Mouse (Mus musculus) stomach, adult 2 months (tissue): ENCODE measurements around the gene Cgrrf1. TPM values are rescaled to one million over a fixed set of nuclear protein-coding genes. Genes with fewer than 3 reads are reported as not detected.

ENCODE experiments used
- polyA plus RNA-seq: library from polyadenylated mRNA; depleted of rRNA; stranded (reverse); fragments of >200 nt; gene quantifications from 2 replicates; pipeline ENCODE4 v1.2.3, GENCODE M21; 2012; rRNA removed

Gene Cgrrf1
- 6.0 and 6.7 TPM in 2 replicates for polyA plus RNA-seq

DNA sequence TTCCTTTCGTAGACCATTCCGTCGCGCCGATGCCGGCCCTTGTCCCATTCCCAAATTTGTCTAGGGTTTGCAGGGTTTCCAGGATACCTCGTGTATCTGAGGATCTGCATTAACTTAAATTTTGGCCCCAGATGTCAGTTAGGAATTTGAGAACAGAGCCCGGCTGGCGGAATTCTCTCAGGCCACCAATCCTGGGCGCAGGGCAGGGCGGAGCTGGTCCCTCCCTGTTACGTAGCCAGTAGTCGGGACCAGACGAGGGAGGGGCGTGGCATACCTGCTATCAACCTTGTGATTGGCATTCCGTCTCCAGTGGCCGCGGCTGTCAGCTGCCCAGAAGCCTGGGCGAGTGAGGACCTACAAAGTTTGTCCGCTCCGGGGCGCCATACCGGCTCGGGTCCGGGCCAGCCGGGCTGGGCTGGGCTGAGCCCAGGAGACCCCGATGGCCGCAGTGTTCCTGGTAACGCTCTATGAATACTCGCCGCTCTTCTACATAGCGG is at the start of gene Cgrrf1:
TSS of gene Cgrrf1 (plus strand) at position 289 of the 497 bp plus-strand sequence.

DNA sequence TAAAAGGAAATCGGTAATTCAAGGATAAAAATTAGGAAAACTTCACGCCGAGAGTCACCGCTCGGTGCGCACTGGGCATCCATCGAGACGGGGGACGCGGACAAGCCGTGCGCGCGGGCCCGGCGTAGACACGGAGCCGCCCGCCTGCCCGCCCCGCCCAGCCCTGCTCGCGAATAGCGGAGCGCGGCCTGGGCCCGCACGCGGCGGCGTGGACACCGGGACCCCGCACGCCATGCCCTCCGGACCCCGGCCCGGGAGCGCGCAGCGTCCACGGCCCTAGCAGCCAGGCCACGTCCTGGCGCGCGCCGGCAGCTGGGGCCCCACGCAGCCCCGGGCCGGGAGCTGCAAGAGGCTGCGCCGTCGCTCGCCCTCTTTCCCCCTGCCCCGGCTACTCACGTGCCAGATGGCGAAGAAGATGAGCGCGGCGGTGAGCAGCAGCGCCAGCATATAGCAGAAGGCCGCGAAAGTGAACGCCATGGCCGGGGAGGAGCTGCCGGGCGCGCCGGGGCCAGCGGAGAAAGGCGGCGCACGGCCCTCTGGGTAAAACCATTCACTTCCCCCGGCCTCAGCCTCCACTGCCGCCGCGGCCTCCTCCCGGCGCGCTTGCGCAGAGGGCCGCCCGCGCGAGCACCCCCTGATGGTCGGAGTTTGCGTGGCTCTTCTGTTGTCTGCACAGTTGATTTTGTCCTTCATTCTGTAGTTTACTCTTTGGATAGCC is 44.0 kb upstream of the Cgrrf1 start, which contains the start of gene Cnih1:
TSS of gene Cnih1 (minus strand) at position 625 of the 718 bp plus-strand sequence.

DNA sequence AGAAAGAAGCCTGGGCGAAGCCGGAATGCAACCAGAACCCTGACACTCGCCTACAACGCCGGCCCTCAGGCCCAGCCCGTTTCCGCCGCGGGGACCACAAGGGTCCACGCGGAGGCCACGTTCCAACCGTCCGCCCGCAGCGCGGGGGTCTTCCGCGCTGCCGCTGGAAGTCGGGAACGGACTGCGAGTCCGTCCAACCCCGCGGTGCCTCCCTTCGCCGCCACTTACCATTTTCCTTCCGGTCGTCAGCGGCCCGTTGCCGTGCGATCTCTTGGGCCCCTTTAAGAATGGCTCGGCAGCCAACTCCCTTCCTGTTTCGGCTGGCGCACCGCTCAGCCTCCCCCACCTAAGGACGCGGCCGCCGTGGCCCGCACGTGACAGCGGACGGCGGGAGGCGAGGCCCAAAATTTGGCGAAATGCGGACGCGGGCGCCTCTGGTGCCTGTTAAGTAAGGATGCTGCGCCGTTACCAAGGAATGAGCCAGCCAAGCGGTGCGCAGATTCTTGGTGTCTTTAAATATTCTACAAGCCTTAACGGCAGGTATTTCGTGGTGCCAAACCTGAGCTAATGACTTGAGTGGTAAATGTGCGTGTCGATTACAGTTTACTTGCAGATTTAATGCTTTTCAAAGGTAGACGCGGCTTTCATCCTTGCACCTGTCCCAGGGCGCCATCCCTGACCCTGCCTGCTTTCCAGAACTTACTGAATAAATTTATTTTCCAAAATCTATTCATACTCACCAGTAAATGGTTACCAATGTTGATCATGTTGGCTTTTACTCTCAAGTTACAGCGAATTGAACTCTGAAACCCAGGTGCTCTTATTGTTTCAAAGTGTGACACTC is 9.8 kb upstream of the Cgrrf1 start, which contains the start of gene Gmfb:
TSS of gene Gmfb (minus strand) at position 370 of the 844 bp plus-strand sequence.

DNA sequence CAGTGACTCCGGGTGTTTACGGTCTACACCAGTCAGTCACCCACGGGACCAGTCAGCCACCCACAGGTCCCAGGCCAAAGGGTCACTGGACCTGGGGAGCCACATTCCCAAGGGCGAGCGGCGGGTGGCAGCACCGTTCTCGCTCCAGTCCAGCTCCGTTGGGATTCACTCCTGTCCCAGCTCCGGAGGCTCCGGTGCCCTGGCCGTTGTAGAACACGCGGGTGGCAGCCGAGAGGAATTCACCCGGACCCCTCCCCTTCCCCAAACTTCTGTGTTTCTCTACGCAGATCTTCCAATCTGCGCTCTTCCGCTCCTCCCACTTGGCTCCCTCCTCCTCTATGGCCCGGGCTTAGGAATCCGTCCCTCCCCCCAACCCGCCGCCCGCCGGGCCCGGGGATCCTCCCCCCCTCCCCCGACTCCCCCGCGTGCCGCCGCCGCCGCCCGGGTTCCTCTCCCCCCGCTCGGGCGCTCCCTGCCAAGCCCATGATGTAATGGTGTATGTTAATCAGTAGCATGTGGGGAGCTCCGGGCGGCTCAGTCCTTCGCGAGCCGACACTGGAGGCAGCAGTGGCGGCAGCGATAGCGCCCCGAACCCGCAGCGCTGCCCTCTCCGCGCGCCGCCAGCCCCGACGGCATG is 50.6 kb downstream of the Cgrrf1 start, which contains the start of gene Samd4:
TSS of gene Samd4 (plus strand) at position 424 of the 637 bp plus-strand sequence.

Other genes starting within 250 kb of the Cgrrf1 start
- 0.43 and 0.55 TPM in 2 replicates for gene Cdkn3, start 71.6 kb upstream of the Cgrrf1 start, polyA plus RNA-seq
- gene Cnih1, start 43.7 kb upstream of the Cgrrf1 start, polyA plus RNA-seq: 43.6 and 47.7 TPM in 2 replicates
- gene Gmfb, start 9.9 kb upstream of the Cgrrf1 start, polyA plus RNA-seq: 0.65 and 1.3 TPM in 2 replicates
- gene Samd4, start 50.7 kb downstream of the Cgrrf1 start, polyA plus RNA-seq: 6.9 and 8.1 TPM in 2 replicates